Mouse (Mus musculus) lung, adult 2 months (tissue): Measurements from ENCODE around the gene Impdh2.

Source experiments
- CTCF ChIP-seq: fragments of 200-500 bp; IDR thresholded peaks from 2 replicates; pipeline ENCODE4 v1.5.1; 2011; ENCODE audit warnings: mild to moderate bottlenecking, low read length, control low read depth; ENCODE audit not compliant: insufficient read depth
- POLR2A ChIP-seq: fragments of 200-500 bp; IDR thresholded peaks from 2 replicates; pipeline ENCODE4 v1.6.1; 2011; ENCODE audit warnings: low read depth, mild to moderate bottlenecking, control low read depth, low read length, borderline replicate concordance; ENCODE audit errors: extremely low read depth

DNA sequence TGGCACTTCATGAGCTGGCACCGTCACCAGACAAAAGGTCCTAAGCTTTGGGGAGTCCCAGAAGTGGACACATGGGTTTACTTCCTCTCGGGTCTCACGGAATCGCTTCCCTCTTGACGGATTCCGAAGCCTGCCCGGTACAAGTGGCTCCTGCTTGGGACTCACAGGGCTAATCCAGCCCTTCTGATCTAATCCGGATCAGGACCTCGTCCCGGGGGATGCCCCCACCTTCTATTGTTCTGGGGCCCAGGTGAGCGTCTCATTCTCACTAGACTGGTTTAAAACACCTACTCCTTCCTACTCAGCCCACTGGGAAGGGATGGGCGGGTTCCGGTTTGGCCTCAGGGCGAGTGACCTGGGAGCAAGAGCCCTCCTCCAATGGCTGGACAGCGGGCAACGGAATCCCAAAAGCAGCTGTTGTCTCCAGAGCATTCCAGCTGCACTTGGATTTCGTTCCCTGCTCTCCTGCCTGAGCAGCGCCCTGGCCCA, 7.9 kb downstream of the Impdh2 start:
- TF ChIP-seq POLR2A (no peak), CTCF (no peak)
